Mouse (Mus musculus): ENCODE results near the gene Fat4. TPM values are rescaled to one million over a fixed set of nuclear protein-coding genes. Genes with fewer than 3 reads are reported as not detected.

The Fat4 gene
- total and polyA plus RNA-seq, 3 experiments: not detected

DNA sequence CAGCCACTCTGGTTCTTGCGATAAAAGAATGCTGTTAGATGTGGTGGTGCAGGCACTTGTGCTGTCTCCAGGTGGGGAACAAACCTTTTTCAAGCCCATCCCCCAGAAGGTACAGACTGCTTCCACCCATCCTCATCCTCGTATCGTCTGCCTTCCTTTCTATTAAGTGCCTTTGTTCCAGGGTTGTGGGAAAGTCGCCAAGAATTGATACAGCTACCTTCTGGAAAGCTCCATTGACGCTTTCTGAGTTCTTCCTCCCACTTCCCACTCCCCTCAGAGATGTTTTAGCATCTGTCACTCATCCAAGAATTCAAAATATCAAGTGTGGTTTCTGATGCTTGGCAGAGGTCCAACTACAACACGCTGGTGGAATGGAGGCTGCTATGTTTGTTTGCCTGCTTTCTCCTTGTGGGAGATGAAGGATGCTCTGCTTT lies 6.1 kb downstream of the Fat4 start:
- no peak for DNase-seq (ENCODE audit: low read depth, low spot score)
- Histone ChIP-seq H3K36me3 (ENCODE audit: control insufficient read depth in 1 of 2, insufficient read depth in 2 of 2, low read length in 2 of 2) (no peaks in the 10 kb centered on the region), H3K79me2 (ENCODE audit: control insufficient read depth, insufficient read depth, low read length, poor library complexity) (no peaks in the 10 kb centered on the region), H3K27me3 (ENCODE audit: control insufficient read depth in 1 of 2, insufficient read depth in 2 of 2, low read length in 2 of 2) (no peaks in the 10 kb centered on the region), H3K9ac (ENCODE audit: control insufficient read depth, low read depth, low read length, poor library complexity, severe bottlenecking) (no peak overlapping the region), H3K4me3 (ENCODE audit: control insufficient read depth in 1 of 2, insufficient read depth in 1 of 2, low read depth in 2 of 2, low read length in 2 of 2) (no peak overlapping the region), H3K27ac (ENCODE audit: control insufficient read depth, low read depth, low read length) (no peak overlapping the region), H3K4me1 (ENCODE audit: control insufficient read depth in 1 of 2, insufficient read depth in 2 of 2, low read length in 2 of 2) (no peaks in the 10 kb centered on the region), H3K9me3 (replicated peaks; ENCODE audit: insufficient read depth, low read length) (no peaks in the 10 kb centered on the region)
- TF ChIP-seq CHD1 (IDR thresholded peaks at IDR 0.05; ENCODE audit: low read depth, low read length) (no peak), GATA1 (IDR thresholded peaks at IDR 0.05; ENCODE audit: low read depth, low read length) (no peak), E2F4 (IDR thresholded peaks at IDR 0.05; ENCODE audit: borderline replicate concordance, low read depth, low read length) (no peak), BHLHE40 (IDR thresholded peaks at IDR 0.05; ENCODE audit: borderline replicate concordance, low read depth, low read length) (no peak), TCF12 (IDR thresholded peaks at IDR 0.05; ENCODE audit: low read depth, low read length) (no peak), ZMIZ1 (IDR thresholded peaks at IDR 0.05; ENCODE audit: low read depth, low read length) (no peak)

DNA sequence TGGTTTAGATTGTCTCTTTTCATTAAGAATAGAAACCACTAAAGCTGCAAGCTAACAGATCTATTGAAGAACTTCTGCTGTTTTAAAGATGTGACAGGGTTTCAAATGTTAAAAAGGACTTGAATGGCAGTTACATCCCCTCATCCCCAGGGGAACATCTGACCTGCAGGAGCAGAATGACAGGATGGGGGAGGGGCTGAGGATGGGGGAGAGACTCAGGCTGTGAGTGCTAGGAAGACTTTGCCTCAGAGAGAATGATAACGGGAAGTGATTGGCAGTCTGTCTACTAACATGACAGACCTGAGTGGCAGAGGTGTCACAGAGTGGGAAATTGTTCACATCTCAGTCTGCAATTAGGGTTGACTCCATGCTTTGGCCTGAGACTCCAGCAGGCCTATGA lies 14.1 kb downstream of the Fat4 start:
- no peak overlapping the region for H3K9ac ChIP-seq (ENCODE audit: control insufficient read depth, low read depth, low read length, poor library complexity, severe bottlenecking)
- H3K9me3 ChIP-seq (replicated peaks; ENCODE audit: insufficient read depth, low read length): no peaks in the 10 kb centered on the region
- no peak overlapping the region for H3K4me3 ChIP-seq (ENCODE audit: control insufficient read depth in 1 of 2, insufficient read depth in 1 of 2, low read depth in 2 of 2, low read length in 2 of 2)
- TF ChIP-seq SIN3A (IDR thresholded peaks at IDR 0.05; ENCODE audit: low read length): no peak
- TF ChIP-seq ELF1 (IDR thresholded peaks at IDR 0.05; ENCODE audit: low read depth, low read length): no peak
- TF ChIP-seq POLR2AphosphoS5 (IDR thresholded peaks at IDR 0.05; ENCODE audit: borderline replicate concordance, low read depth, low read length): no peak
- no peak for TF ChIP-seq MAZ (IDR thresholded peaks at IDR 0.05; ENCODE audit: low read depth, low read length)
- no peak for TF ChIP-seq MAX (IDR thresholded peaks at IDR 0.05; ENCODE audit: low read length)
- no peak for TF ChIP-seq NRF1 (IDR thresholded peaks at IDR 0.05; ENCODE audit: insufficient read depth, low read depth, low read length, poor library complexity, severe bottlenecking)
- TF ChIP-seq GABPA (IDR thresholded peaks at IDR 0.05; ENCODE audit: low read depth, low read length): no peak
- no peak for TF ChIP-seq EP300 (IDR thresholded peaks at IDR 0.05; ENCODE audit: low read depth in 1 of 2, low read length in 2 of 2)
- TF ChIP-seq NELFE (IDR thresholded peaks at IDR 0.05; ENCODE audit: low read depth, low read length): no peak
- no peak for TF ChIP-seq ZKSCAN1 (IDR thresholded peaks at IDR 0.05; ENCODE audit: low read depth, low read length)
- TF ChIP-seq ZNF384 (IDR thresholded peaks at IDR 0.05; ENCODE audit: low read depth, low read length): no peak
- no peak for TF ChIP-seq UBTF (IDR thresholded peaks at IDR 0.05; ENCODE audit: borderline replicate concordance, insufficient read depth, low read depth, low read length)
- no peak for TF ChIP-seq POLR2A (IDR thresholded peaks at IDR 0.05; ENCODE audit: control insufficient read depth in 1 of 2, insufficient read depth in 1 of 2, low read depth in 1 of 2, low read length in 2 of 2, poor library complexity in 1 of 2)
- no peak for TF ChIP-seq E2F4 (IDR thresholded peaks at IDR 0.05; ENCODE audit: borderline replicate concordance, low read depth, low read length)
- no peak for TF ChIP-seq MXI1 (IDR thresholded peaks at IDR 0.05; ENCODE audit: low read depth, low read length)
- no peak for TF ChIP-seq MEF2A (IDR thresholded peaks at IDR 0.05; ENCODE audit: extremely low read depth, insufficient replicate concordance, low read depth, low read length, poor library complexity, severe bottlenecking)
- no peak for TF ChIP-seq GATA1 (IDR thresholded peaks at IDR 0.05; ENCODE audit: low read depth, low read length)
- TF ChIP-seq CTCF (IDR thresholded peaks at IDR 0.05 in 2 of 3, conservative IDR thresholded peaks at IDR 0.05 in 1 of 3; ENCODE audit: control insufficient read depth in 1 of 3, insufficient read depth in 1 of 3, low read depth in 2 of 3, low read length in 3 of 3, poor library complexity in 1 of 3, severe bottlenecking in 1 of 3): no peak
- no peak for TF ChIP-seq JUND (IDR thresholded peaks at IDR 0.05; ENCODE audit: low read depth, low read length)
- TF ChIP-seq ZMIZ1 (IDR thresholded peaks at IDR 0.05; ENCODE audit: low read depth, low read length): no peak
- H3K4me1 ChIP-seq (ENCODE audit: control insufficient read depth in 1 of 2, insufficient read depth in 2 of 2, low read length in 2 of 2): no peaks in the 10 kb centered on the region
- H3K27me3 ChIP-seq (ENCODE audit: control insufficient read depth in 1 of 2, insufficient read depth in 2 of 2, low read length in 2 of 2): no peaks in the 10 kb centered on the region
- no peaks in the 10 kb centered on the region for H3K79me2 ChIP-seq (ENCODE audit: control insufficient read depth, insufficient read depth, low read length, poor library complexity)
- H3K27ac ChIP-seq (ENCODE audit: control insufficient read depth, low read depth, low read length): no peak overlapping the region
- no peaks in the 10 kb centered on the region for H3K36me3 ChIP-seq (ENCODE audit: control insufficient read depth in 1 of 2, insufficient read depth in 2 of 2, low read length in 2 of 2)
- DNase-seq (ENCODE audit: low read depth, low spot score): no peak
